Mouse (Mus musculus) olfactory bulb, adult 2 months (tissue): ENCODE measurements around the gene Gng3. TPM values are rescaled to one million over a fixed set of nuclear protein-coding genes. Genes with fewer than 3 reads are reported as not detected.
"Not testable (repeated sequence)": the region's sequence is repeated elsewhere in the genome, so short reads cannot be mapped to it uniquely, and the experiment has no call there.

Experiments used
- H3K27ac ChIP-seq: fragments of 200-500 bp; 2 replicates; pipeline ENCODE4 v1.5.1; 2012; ENCODE audit warnings: low read depth, low read length; ENCODE audit not compliant: insufficient read depth
- H3K4me1 ChIP-seq: fragments of 200-500 bp; 2 replicates; pipeline ENCODE4 v1.6.1; 2012; ENCODE audit warnings: low read length; ENCODE audit not compliant: control insufficient read depth, insufficient read depth
- H3K4me3 ChIP-seq: fragments of 200-500 bp; 2 replicates; pipeline ENCODE4 v1.5.1; 2012; ENCODE audit warnings: mild to moderate bottlenecking, low read depth, low read length, moderate library complexity; ENCODE audit not compliant: insufficient read depth
- CTCF ChIP-seq: fragments of 200-500 bp; IDR thresholded peaks from 2 replicates; pipeline ENCODE4 v1.5.1; 2012; ENCODE audit warnings: low read depth, mild to moderate bottlenecking, low read length, moderate library complexity; ENCODE audit not compliant: insufficient read depth
- POLR2A ChIP-seq: fragments of 200-500 bp; IDR thresholded peaks from 2 replicates; pipeline ENCODE4 v1.6.1; 2012; ENCODE audit warnings: mild to moderate bottlenecking, low read depth, low read length, moderate library complexity; ENCODE audit not compliant: insufficient read depth
- WGBS: fragments of 180-500 bp; shearing (Covaris S2); methylation state at CpG from one replicate; pipeline ENCODE4 v1.1.7; 2018; 5-methylcytosine and 5-hydroxymethylcytosine counted together
- polyA plus RNA-seq: library from polyadenylated mRNA; stranded (reverse); fragments of >200 nt; gene quantifications from 2 replicates; pipeline ENCODE4 v1.2.4, GENCODE M21; 2012; ENCODE audit warnings: low replicate concordance; ENCODE audit not compliant: missing spikeins, insufficient read depth, insufficient read length

The Gng3 gene
- polyA plus RNA-seq, 1 experiment, result not detected

DNA sequence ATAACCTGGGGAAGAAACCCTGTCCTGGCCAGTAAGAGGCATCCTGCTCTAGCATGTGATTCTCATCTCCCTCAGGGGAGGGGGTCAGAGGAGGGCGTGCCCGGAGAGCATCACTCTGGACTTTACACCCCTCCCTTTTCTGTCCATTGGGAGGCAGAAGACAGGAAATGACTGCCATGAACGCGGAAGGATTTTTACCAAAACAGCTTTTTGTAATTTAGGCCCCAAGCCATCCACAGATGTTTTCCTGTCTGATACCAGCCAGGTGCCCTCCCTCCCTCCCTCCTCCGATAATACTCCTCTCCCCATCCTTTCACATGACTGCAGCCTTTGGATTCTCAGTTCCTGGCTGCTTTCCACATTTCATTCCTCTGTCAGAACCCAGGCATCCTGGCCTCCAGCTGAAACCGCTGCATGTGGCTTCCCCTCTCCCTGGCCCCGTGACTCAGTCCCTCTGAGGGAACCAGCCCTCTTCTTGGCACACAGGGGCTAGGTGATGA, 11.5 kb upstream of the Gng3 start, which contains the start of gene Lrrn4cl:
Lrrn4cl (plus strand) TSS at position 367 of the 500 bp plus-strand sequence.
- TF ChIP-seq POLR2A (no peak), CTCF (no peak)
- WGBS, result 19% methylated on average over 7 of the region's 7 CpGs
- Histone ChIP-seq H3K4me3 (no peak within 1 kb of the TSS), H3K27ac (no peak within 1 kb of the TSS), H3K4me1 (peaks cover 11% of the 10 kb centered on the region)

DNA sequence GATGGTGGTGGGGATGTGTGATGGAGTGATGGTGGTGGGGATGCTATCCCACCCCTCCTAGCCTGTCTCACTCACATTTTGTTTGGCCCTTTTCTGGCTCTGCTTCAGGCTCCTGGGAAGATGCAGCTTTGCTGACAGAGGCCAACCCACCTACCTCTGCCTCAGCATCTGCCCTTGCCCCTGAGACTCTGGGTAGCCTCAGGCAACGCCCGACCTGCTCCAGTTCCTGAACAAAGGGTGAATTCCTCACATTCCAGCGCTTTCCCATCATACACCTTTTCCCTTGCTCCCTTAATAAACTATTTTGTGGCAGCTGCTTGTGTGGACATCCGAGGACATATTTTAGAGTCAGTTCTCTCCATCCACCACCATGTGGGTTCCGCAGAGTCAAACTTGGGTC, 9.4 kb upstream of the Gng3 start:
- no peak for TF ChIP-seq POLR2A
- TF ChIP-seq CTCF, result no peak
- 85% methylated on average over 5 of the region's 5 CpGs for WGBS
- Histone ChIP-seq H3K4me1 (peaks cover 11% of the 10 kb centered on the region), H3K27ac (no peak overlapping the region), H3K4me3 (no peak overlapping the region)

DNA sequence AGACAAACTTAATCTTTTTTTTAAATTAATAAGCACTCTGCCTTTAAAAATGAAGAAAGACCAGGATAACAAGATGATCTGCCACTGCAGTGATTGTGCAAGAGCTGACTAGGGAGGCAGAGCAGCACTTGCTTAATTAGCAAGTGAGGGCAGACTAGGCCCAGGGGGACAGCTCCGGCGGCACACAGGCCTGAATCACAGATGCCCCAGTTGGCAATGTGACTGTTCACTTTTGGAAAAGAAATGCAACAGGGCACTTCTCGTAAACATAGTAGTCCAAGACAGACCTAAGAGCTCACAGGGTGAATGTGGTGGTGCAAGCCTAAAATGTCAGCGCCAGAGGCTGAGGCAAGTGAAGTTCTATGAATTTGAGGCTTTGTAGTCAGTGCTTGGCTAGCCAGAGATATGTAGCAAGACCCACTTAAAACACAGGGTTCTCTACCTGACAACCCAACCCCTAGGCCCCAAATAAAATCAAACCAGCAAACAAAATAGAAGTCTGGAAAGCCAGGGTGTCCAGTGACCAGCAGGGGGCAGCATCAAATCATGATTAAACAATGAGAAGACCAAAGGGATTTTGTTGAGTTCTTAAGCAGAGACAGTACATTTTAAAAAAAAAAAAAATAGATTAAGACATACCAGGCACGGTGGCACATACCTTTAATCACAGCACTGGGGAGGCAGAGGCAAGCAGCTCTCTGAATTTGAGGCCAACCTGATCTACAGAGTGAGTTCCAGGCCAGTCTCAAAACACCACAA, 5.6 kb upstream of the Gng3 start:
- Histone ChIP-seq H3K4me1 (peaks cover 10% of the 10 kb centered on the region), H3K27ac (no peak overlapping the region), H3K4me3 (no peak overlapping the region)
- 38% methylated on average over 5 of the region's 5 CpGs for WGBS
- TF ChIP-seq POLR2A (no peak), CTCF (no peak)

GRCm38 (mm10) chr19:8842961-8843360, 4.0 kb upstream of the Gng3 start:
- no peak overlapping the region for H3K27ac ChIP-seq
- 90% methylated on average over 6 of the region's 6 CpGs for WGBS
- TF ChIP-seq CTCF (no peak), POLR2A (no peak)
- no peak overlapping the region for H3K4me3 ChIP-seq
- peaks cover 10% of the 10 kb centered on the region for H3K4me1 ChIP-seq

DNA sequence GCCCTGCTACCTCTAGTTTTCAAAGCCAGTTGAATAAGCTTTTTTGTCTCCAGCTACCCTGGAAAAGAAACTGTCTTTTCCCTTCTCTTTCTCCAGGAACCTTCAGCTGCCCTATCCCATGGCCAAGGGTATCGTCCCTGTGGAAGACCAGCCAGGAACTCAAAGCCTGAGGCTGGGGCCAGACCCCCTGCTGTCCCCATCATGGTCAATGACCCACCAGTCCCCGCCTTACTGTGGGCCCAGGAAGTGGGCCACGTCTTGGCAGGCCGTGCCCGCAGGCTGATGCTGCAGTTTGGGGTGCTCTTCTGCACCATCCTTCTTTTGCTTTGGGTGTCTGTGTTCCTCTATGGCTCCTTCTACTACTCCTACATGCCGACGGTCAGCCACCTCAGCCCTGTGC, 2.0 kb upstream of the Gng3 start:
- 80% methylated on average over 7 of the region's 7 CpGs for WGBS
- H3K27ac ChIP-seq, result no peak overlapping the region
- H3K4me1 ChIP-seq, result peaks cover 10% of the 10 kb centered on the region
- H3K4me3 ChIP-seq, result peak overlapping the region; percentile 62
- no peak for TF ChIP-seq POLR2A

DNA sequence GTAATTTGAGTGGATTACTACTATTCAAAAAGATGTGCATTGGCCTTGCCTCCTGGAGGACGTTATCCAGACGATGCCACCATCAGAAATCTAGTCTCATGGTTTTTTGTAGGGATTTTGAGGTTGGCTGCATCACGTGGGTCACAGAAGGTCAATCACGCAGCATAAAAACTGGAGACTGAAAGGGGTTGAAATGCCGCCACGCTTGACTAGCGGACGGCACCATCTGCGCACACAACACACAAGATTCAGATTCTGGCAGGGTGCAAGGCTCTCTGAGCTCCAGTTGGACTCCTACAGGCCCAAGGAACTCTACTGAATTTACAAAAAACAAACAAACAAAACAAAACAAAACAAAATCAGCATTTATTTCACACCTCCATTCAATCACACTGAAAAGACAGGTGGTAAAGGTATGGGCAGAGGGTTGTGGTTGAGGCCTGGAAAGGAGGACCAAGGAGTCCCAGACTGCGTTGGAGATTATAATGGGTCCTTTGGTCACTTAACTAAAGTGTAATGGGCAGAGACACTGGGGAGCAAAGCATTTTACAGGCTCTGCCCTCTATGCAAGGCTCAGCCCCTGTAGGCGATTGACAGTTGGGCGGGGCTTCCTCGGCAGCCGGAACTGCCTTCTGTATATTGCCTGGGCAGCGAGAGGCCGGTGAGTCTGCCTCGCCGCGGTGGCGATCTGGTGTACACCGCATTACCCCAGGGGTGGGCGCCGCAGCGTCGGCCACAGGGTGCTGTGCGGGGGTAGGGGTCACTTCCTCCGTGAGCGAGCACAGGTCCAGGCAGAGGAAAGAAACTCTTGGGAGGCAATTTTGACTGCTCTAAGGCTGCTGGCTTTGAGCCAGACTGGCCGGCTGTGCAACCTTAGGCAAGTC, 1.2 kb upstream of the Gng3 start:
- peaks cover 10% of the 10 kb centered on the region for H3K4me1 ChIP-seq
- peak overlapping the region; percentile 92 for H3K27ac ChIP-seq
- peak overlapping the region; percentile 62 for H3K4me3 ChIP-seq
- 9% methylated on average over 29 of the region's 29 CpGs for WGBS
- TF ChIP-seq CTCF (no peak), POLR2A (no peak)

- Histone ChIP-seq H3K4me1 (peaks cover 10% of the 10 kb centered on the region), H3K4me3 (peak overlapping the region; percentile 56), H3K27ac (peak overlapping the region; percentile 92)
- 2% methylated on average over 15 of the region's 15 CpGs for WGBS
- TF ChIP-seq POLR2A (no peak), CTCF (no peak)
These were observed 808 bp downstream of the Gng3 start for GRCm38 (mm10) chr19:8838041-8838730.

GRCm38 (mm10) chr19:8837251-8837791, 1.7 kb downstream of the Gng3 start, which contains the start of gene Bscl2:
Gene Bscl2, plus strand, starts transcription at chr19:8837467.
- Histone ChIP-seq H3K4me3 (peak within 1 kb of the TSS; percentile 56), H3K27ac (peak within 1 kb of the TSS; percentile 92), H3K4me1 (peaks cover 13% of the 10 kb centered on the region)
- WGBS, result 1% methylated on average over 38 of the region's 38 CpGs
- peak; percentile 63 for TF ChIP-seq CTCF
- TF ChIP-seq POLR2A, result peak; percentile 53; the same call in 1 of the 2 replicates

DNA sequence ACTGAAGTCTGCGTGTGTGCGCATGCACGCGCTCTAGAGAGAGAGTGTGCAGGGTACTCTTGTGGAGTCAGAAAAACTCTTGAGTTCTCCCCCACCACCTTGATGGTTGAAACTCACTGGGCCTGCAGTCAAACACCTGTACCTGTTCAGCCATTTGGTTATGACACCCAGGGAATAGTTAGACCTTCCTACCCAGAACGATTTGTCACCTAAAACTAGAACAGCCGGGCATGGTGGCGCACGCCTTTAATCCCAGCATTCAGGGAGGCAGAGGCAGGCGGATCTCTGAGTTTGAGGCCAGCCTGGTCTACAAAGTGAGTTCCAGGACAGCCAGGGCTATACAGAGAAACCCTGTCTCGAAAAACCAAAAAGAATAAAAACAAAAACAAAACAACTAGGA, 2.7 kb downstream of the Gng3 start:
- not testable (repeated sequence) for H3K27ac ChIP-seq, H3K4me3 ChIP-seq
- 97% methylated on average over 10 of the region's 10 CpGs for WGBS
- H3K4me1 ChIP-seq, result peaks cover 13% of the 10 kb centered on the region
